Mouse (Mus musculus) ES-Bruce4 (cell line): ENCODE measurements at regions not wholly inside any gene's neighbourhood (a gene's known extent, or its start where the extent isn't known, plus 50 kb on each side); places are given as distances from the start of the nearest gene placed in this dataset.

Source experiments
- CTCF ChIP-seq: IDR thresholded peaks from one replicate; pipeline ENCODE4 v1.8.1; 2011; ENCODE audit warnings: low read depth, low read length
- EP300 ChIP-seq: IDR thresholded peaks from 2 replicates; pipeline ENCODE4 v1.6.1; 2011; ENCODE audit warnings: low read depth, low read length; ENCODE audit not compliant: insufficient read depth
- POLR2A ChIP-seq: IDR thresholded peaks from one replicate; pipeline ENCODE4 v1.8.1; 2011; ENCODE audit warnings: low read length; ENCODE audit not compliant: insufficient read depth

DNA sequence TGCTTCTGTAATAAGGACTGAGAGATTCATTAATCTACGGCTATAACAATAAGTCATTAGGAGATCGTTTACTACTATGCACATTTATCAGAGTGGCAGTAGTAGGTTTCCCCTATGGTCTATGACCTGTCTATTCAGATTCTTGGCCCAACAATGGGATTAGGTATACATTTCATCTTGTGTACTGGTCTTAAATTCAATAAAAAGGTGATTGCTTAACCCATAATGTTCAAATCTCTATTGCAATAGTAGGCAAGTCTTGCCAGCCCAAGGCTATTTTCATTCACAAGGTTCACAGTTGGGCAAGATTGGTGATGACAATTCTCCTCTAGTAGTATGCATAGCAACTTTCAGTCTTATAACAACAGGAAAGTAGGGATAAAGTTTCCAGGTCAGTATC, 79.4 kb upstream of the Igsf10 start:
- TF ChIP-seq CTCF (no peak), POLR2A (no peak), EP300 (no peak)
